Mouse (Mus musculus): ENCODE data around the gene Fam25c.

- TF ChIP-seq CTCF (IDR thresholded peaks at IDR 0.05; ENCODE audit: insufficient read depth, low read length) (no peak), POLR2A (IDR thresholded peaks at IDR 0.05; ENCODE audit: borderline replicate concordance, extremely low read depth, low read depth, low read length) (no peak)
Measured at GRCm38 (mm10) chr14:34352523-34352922, 2.7 kb downstream of the Fam25c start.

All from lung, adult 2 months (tissue).